ENCODE assay signal across 9 mouse cellular contexts in genomic region chr13:83662089-83662551, GRCm38 (mm10).
A peak's percentile ranks its signal among the peaks of the same experiment; 100 is the strongest.
DNase-seq lines count a peak whose midpoint lies in the region; ATAC-seq and TF ChIP-seq lines count a peak whose summit lies in the region.
"Had no signal": no experiment of that assay in that cellular context is flagged by ENCODE, and none has a peak within 500 bp of the region (broad histone marks: within the 10 kb centered on the region; RNA-seq: fewer than 3 reads in every experiment).

No protein-coding gene starts in this region.

- H3K9ac ChIP-seq in forebrain, embryonic 16.5 days (replicated peaks; ENCODE audit: low read depth, low read length), result peak overlapping the region; percentile 45
- no peak overlapping the region for H3K9ac ChIP-seq in stomach, postnatal 0 days (ENCODE audit: low read length)

- 0 out of 2 replicates have a peak, but pooled peaks have one; percentile 12 for TF ChIP-seq CTCF in stomach, postnatal 0 days (IDR thresholded peaks at IDR 0.05; ENCODE audit: low read depth)

- peak; percentile 76 for ATAC-seq in forebrain, embryonic 16.5 days
- no peak for ATAC-seq in stomach, postnatal 0 days (ENCODE audit: low FRiP score, low TSS enrichment)
- no peak for ATAC-seq in activated CD4-positive, CD25-positive, alpha-beta regulatory T cell, adult 4 months

- TF ChIP-seq EP300 in stomach, postnatal 0 days (optimal IDR thresholded peaks at IDR 0.05), result no peak

- DNase-seq in embryo, embryonic 10 days (ENCODE audit: low spot score), result peak; percentile 33
- no peak for DNase-seq in embryo, embryonic 9.5 days (ENCODE audit: extremely low spot score)
- DNase-seq in right cerebral cortex, postnatal 4 days, result peak; percentile 41
- no peak for DNase-seq in right cerebral cortex, postnatal 25 days
- no peak for DNase-seq in stomach, postnatal 0 days (ENCODE audit: low spot score)
- no peak for DNase-seq in lung, postnatal 36 days
- DNase-seq: lung, adult 2 months had no signal

- H3K36me3 ChIP-seq in forebrain, embryonic 16.5 days (ENCODE audit: control insufficient read depth, insufficient read depth), result no peaks in the 10 kb centered on the region; the same call in 1 of the 2 replicates
- H3K36me3 ChIP-seq in stomach, postnatal 0 days (ENCODE audit: control insufficient read depth, insufficient read depth, low read length), result no peaks in the 10 kb centered on the region

- no peaks in the 10 kb centered on the region for H3K27me3 ChIP-seq in forebrain, embryonic 16.5 days (replicated peaks; ENCODE audit: control insufficient read depth, insufficient read depth, low read length)
- H3K27me3 ChIP-seq in stomach, postnatal 0 days (ENCODE audit: control insufficient read depth, insufficient read depth, low read length), result no peaks in the 10 kb centered on the region

- no peaks in the 10 kb centered on the region for H3K9me3 ChIP-seq in forebrain, embryonic 16.5 days (ENCODE audit: control insufficient read depth, low read length)
- H3K9me3 ChIP-seq in stomach, postnatal 0 days (ENCODE audit: control insufficient read depth, low read length), result no peaks in the 10 kb centered on the region

- peak overlapping the region; percentile 29 for H3K4me3 ChIP-seq in forebrain, embryonic 16.5 days (replicated peaks; ENCODE audit: low read length)
- no peak overlapping the region for H3K4me3 ChIP-seq in stomach, postnatal 0 days (ENCODE audit: low read depth, low read length)

- peak overlapping the region; percentile 87 for H3K27ac ChIP-seq in forebrain, embryonic 16.5 days (ENCODE audit: low read length)
- H3K27ac ChIP-seq in stomach, postnatal 0 days (replicated peaks), result no peak overlapping the region

- H3K4me1 ChIP-seq in forebrain, embryonic 16.5 days (replicated peaks; ENCODE audit: control insufficient read depth, insufficient read depth, low read length), result peaks cover 23% of the 10 kb centered on the region
- no peaks in the 10 kb centered on the region for H3K4me1 ChIP-seq in stomach, postnatal 0 days (replicated peaks; ENCODE audit: control insufficient read depth, insufficient read depth)

- peak overlapping the region; percentile 50 for H3K4me2 ChIP-seq in forebrain, embryonic 16.5 days (ENCODE audit: low read length)
- no peak overlapping the region for H3K4me2 ChIP-seq in stomach, postnatal 0 days (replicated peaks; ENCODE audit: low read depth)

- WGBS in forebrain, embryonic 16.5 days, result 46% methylated on average over 14 of the region's 14 CpGs
- WGBS in stomach, postnatal 0 days, result 67% methylated on average over 14 of the region's 14 CpGs

Comparison
In these comparisons a context has a peak if more than half of its experiments do, and no peak if none do; other contexts are left out.
1. DNase-seq: peak in embryo, embryonic 10 days (single experiment) and right cerebral cortex, postnatal 4 days (single experiment); none in embryo, embryonic 9.5 days (single experiment), right cerebral cortex, postnatal 25 days (single experiment), stomach, postnatal 0 days (single experiment) and lung, postnatal 36 days (single experiment).